Mouse (Mus musculus) myocyte (in vitro differentiated cells): Measurements from ENCODE around the gene Acot8.

ENCODE experiments used
- CEBPB ChIP-seq: IDR thresholded peaks from 2 replicates; pipeline ENCODE4 v1.6.1; 2011; ENCODE audit warnings: mild to moderate bottlenecking, moderate library complexity; ENCODE audit not compliant: poor library complexity, insufficient read depth, severe bottlenecking
- E2F4 ChIP-seq: IDR thresholded peaks from one replicate; pipeline ENCODE4 v1.6.1; 2011; ENCODE audit warnings: mild to moderate bottlenecking, control low read depth, moderate library complexity; ENCODE audit not compliant: insufficient read depth
- MAX ChIP-seq: IDR thresholded peaks from one replicate; pipeline ENCODE4 v1.6.1; 2011; ENCODE audit warnings: low read depth, mild to moderate bottlenecking, control low read depth
- MYOD1 ChIP-seq, 3 experiments: IDR thresholded peaks; one replicate each; pipeline ENCODE4 v1.6.1; 2011; ENCODE audit warnings: control low read depth in 2 of 3, low read depth in 2 of 3, mild to moderate bottlenecking in 2 of 3, moderate library complexity in 1 of 3; ENCODE audit not compliant: insufficient read length in 2 of 3, control insufficient read depth in 1 of 3
- MYOG ChIP-seq, 3 experiments: IDR thresholded peaks; one replicate each; pipeline ENCODE4 v1.6.1; 2011; ENCODE audit warnings: control low read depth in 2 of 3, low read depth in 2 of 3, mild to moderate bottlenecking in 2 of 3; ENCODE audit not compliant: insufficient read length in 2 of 3, control insufficient read depth in 1 of 3, insufficient read depth in 1 of 3
- POLR2A ChIP-seq: IDR thresholded peaks from one replicate; pipeline ENCODE4 v1.6.1; 2011; ENCODE audit warnings: low read depth, mild to moderate bottlenecking, control low read depth, moderate library complexity; ENCODE audit not compliant: insufficient read length
- POLR2AphosphoS2 ChIP-seq: IDR thresholded peaks from one replicate; pipeline ENCODE4 v1.6.1; 2011; ENCODE audit warnings: low read depth, control low read depth; ENCODE audit not compliant: insufficient read length
- REST ChIP-seq: IDR thresholded peaks from one replicate; pipeline ENCODE4 v1.6.1; 2011; ENCODE audit warnings: mild to moderate bottlenecking, control low read depth, moderate library complexity; ENCODE audit not compliant: insufficient read depth, insufficient read length
- SRF ChIP-seq: IDR thresholded peaks from one replicate; pipeline ENCODE4 v1.6.1; 2011; ENCODE audit warnings: low read depth; ENCODE audit not compliant: control insufficient read depth, insufficient read length
- USF1 ChIP-seq: IDR thresholded peaks from one replicate; pipeline ENCODE4 v1.6.1; 2011; ENCODE audit warnings: low read depth, mild to moderate bottlenecking, control low read depth, moderate library complexity

GRCm38 (mm10) chr2:164821060-164821459 is 16.4 kb upstream of the Acot8 start:
- TF ChIP-seq POLR2A = no peak
- TF ChIP-seq USF1 = no peak
- no peak for TF ChIP-seq REST
- TF ChIP-seq MYOD1 (IDR thresholded peaks at IDR 0.05; ENCODE audit: control insufficient read depth in 1 of 3, insufficient read length in 2 of 3, low read depth in 2 of 3) = no peak
- no peak for TF ChIP-seq SRF
- no peak for TF ChIP-seq CEBPB
- TF ChIP-seq MYOG (IDR thresholded peaks at IDR 0.05; ENCODE audit: control insufficient read depth in 1 of 3, insufficient read depth in 1 of 3, insufficient read length in 2 of 3, low read depth in 2 of 3) = no peak
- TF ChIP-seq MAX = no peak
- no peak for TF ChIP-seq POLR2AphosphoS2
- no peak for TF ChIP-seq E2F4
